Mouse (Mus musculus) embryonic facial prominence, embryonic 12.5 days (tissue): ENCODE results near the gene Vmac. TPM values are rescaled to one million over a fixed set of nuclear protein-coding genes. Genes with fewer than 3 reads are reported as not detected.

Experiments used
- ATAC-seq: fragments of 200-750 bp; cut with Nextera tagmentation; 2 replicates; pipeline ENCODE4 v1.8.0; 2017; ENCODE audit not compliant: insufficient number of reproducible peaks, insufficient read depth, low FRiP score, low TSS enrichment
- H3K27ac ChIP-seq: fragments of 300-500 bp; sonication (generic); 2 replicates; pipeline ENCODE4 v1.5.1; 2016; ENCODE audit warnings: mild to moderate bottlenecking
- H3K27me3 ChIP-seq: fragments of 300-500 bp; sonication (generic); 2 replicates; pipeline ENCODE4 v1.6.1; 2016; ENCODE audit warnings: mild to moderate bottlenecking, moderate library complexity
- H3K36me3 ChIP-seq: fragments of 300-500 bp; sonication (generic); 2 replicates; pipeline ENCODE4 v1.6.1; 2016; ENCODE audit warnings: mild to moderate bottlenecking
- H3K4me1 ChIP-seq: fragments of 300-500 bp; sonication (generic); 2 replicates; pipeline ENCODE4 v1.6.1; 2016
- H3K4me2 ChIP-seq: fragments of 300-500 bp; sonication (generic); replicated peaks from 2 replicates; pipeline ENCODE4 v1.6.1; 2016; ENCODE audit warnings: mild to moderate bottlenecking, moderate library complexity
- H3K4me3 ChIP-seq: fragments of 300-500 bp; sonication (generic); 2 replicates; pipeline ENCODE4 v1.5.1; 2016; ENCODE audit warnings: mild to moderate bottlenecking
- H3K9ac ChIP-seq: fragments of 300-500 bp; sonication (generic); 2 replicates; pipeline ENCODE4 v1.6.1; 2016; ENCODE audit warnings: mild to moderate bottlenecking, moderate library complexity
- H3K9me3 ChIP-seq: fragments of 300-500 bp; sonication (generic); 2 replicates; pipeline ENCODE4 v1.6.1; 2016; ENCODE audit warnings: mild to moderate bottlenecking, moderate library complexity
- WGBS: fragments of 180-500 bp; shearing (Covaris S2); methylation state at CpG from one replicate; pipeline ENCODE4 v1.1.7; 2016; 5-methylcytosine and 5-hydroxymethylcytosine counted together
- polyA plus RNA-seq: library from polyadenylated mRNA; unstranded; fragments of >200 nt; fragmentation: Nextera tagmentation; extraction: Ambion mirVana; gene quantifications from 2 replicates; pipeline ENCODE4 v1.2.1, GENCODE M21; 2016

Vmac gene
- polyA plus RNA-seq, 1 experiment from 2014 or later: 19.4 TPM

DNA sequence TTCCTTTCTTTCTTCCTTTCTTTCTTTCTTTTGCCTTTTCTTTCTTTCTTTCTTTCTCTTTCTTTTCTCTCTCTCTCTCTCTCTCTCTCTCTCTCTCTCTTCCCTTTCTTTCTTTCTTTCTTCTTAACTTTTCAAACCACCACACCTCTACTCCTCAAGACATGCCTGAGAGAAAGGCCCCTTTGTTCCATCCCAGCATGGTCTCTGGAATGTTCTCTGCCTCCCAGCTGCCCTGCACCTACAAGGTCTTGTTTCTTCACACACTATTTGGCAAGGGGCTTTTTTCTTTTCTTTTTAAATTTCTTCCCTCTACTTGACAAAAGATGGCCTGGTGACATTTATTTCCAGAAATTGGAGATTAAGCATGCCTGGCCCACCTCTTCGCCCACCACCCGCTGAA lies 11.8 kb upstream of the Vmac start:
- H3K27me3 ChIP-seq: 0 out of 2 replicates have a peak, but pooled peaks cover 4% of the 10 kb centered on the region
- H3K4me3 ChIP-seq: no peak overlapping the region
- no peak overlapping the region for H3K9ac ChIP-seq
- peaks cover 20% of the 10 kb centered on the region for H3K4me1 ChIP-seq
- H3K36me3 ChIP-seq: 0 out of 2 replicates have a peak, but pooled peaks cover 4% of the 10 kb centered on the region
- H3K27ac ChIP-seq: no peak overlapping the region
- no peak for ATAC-seq
- 60% methylated on average over 2 of the region's 2 CpGs for WGBS
- no peaks in the 10 kb centered on the region for H3K9me3 ChIP-seq
- no peak overlapping the region for H3K4me2 ChIP-seq

GRCm38 (mm10) chr17:56729151-56729550 lies 11.3 kb upstream of the Vmac start:
- WGBS: 42% methylated on average over 6 of the region's 6 CpGs
- Histone ChIP-seq H3K27ac (no peak overlapping the region), H3K4me1 (peaks cover 20% of the 10 kb centered on the region), H3K9ac (no peak overlapping the region), H3K9me3 (no peaks in the 10 kb centered on the region), H3K27me3 (0 out of 2 replicates have a peak, but pooled peaks cover 4% of the 10 kb centered on the region), H3K36me3 (0 out of 2 replicates have a peak, but pooled peaks cover 4% of the 10 kb centered on the region), H3K4me3 (no peak overlapping the region), H3K4me2 (no peak overlapping the region)
- no peak for ATAC-seq

DNA sequence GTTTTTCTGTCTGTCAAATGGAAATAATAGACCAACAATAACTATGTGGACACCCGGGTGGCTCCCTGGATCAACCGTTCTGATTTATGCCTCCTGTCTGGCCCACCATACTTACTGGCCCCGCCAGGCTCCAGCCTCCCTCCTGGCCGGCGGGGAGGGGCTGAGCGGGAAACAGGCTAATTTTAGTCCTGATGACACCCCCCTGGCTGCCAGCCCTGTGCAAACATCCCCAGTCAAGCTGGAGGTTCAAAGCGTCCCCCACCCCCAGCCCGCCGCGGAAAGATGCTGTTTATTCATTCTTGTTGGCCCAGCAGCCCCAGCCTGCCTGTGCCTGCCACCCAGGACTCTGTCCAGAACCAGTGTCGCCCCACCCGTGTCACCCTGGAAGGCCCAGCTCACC lies 10.3 kb upstream of the Vmac start:
- Histone ChIP-seq H3K4me2 (no peak overlapping the region), H3K27me3 (0 out of 2 replicates have a peak, but pooled peaks cover 1% of the 10 kb centered on the region), H3K36me3 (peaks cover 10% of the 10 kb centered on the region), H3K9ac (no peak overlapping the region), H3K9me3 (no peaks in the 10 kb centered on the region), H3K4me3 (no peak overlapping the region), H3K27ac (no peak overlapping the region), H3K4me1 (peaks cover 20% of the 10 kb centered on the region)
- ATAC-seq: no peak
- 30% methylated on average over 12 of the region's 12 CpGs for WGBS

GRCm38 (mm10) chr17:56727659-56728058 lies 9.8 kb upstream of the Vmac start:
- H3K4me3 ChIP-seq: no peak overlapping the region
- 11% methylated on average over 12 of the region's 12 CpGs for WGBS
- no peaks in the 10 kb centered on the region for H3K27me3 ChIP-seq
- peaks cover 15% of the 10 kb centered on the region for H3K36me3 ChIP-seq
- H3K9me3 ChIP-seq: no peaks in the 10 kb centered on the region
- no peak overlapping the region for H3K9ac ChIP-seq
- no peak overlapping the region for H3K4me2 ChIP-seq
- 0 out of 2 replicates have a peak overlapping the region, but pooled peaks have one; percentile 52 for H3K27ac ChIP-seq
- ATAC-seq: no peak
- peaks cover 20% of the 10 kb centered on the region for H3K4me1 ChIP-seq

GRCm38 (mm10) chr17:56727029-56727649 lies 9.3 kb upstream of the Vmac start:
- Histone ChIP-seq H3K27me3 (no peaks in the 10 kb centered on the region), H3K4me1 (peaks cover 20% of the 10 kb centered on the region), H3K27ac (0 out of 2 replicates have a peak overlapping the region, but pooled peaks have one; percentile 52), H3K36me3 (peaks cover 20% of the 10 kb centered on the region), H3K9me3 (no peaks in the 10 kb centered on the region), H3K4me3 (no peak overlapping the region), H3K4me2 (no peak overlapping the region; the same call in 1 of the 2 replicates), H3K9ac (no peak overlapping the region)
- no peak for ATAC-seq
- WGBS: 6% methylated on average over 7 of the region's 7 CpGs

GRCm38 (mm10) chr17:56723419-56724161 lies 5.8 kb upstream of the Vmac start:
- Histone ChIP-seq H3K4me1 (peaks cover 30% of the 10 kb centered on the region), H3K4me2 (no peak overlapping the region), H3K9ac (no peak overlapping the region), H3K27me3 (no peaks in the 10 kb centered on the region), H3K9me3 (no peaks in the 10 kb centered on the region), H3K27ac (no peak overlapping the region), H3K36me3 (peaks cover 34% of the 10 kb centered on the region), H3K4me3 (no peak overlapping the region)
- ATAC-seq: no peak
- WGBS: 86% methylated on average over 11 of the region's 11 CpGs

DNA sequence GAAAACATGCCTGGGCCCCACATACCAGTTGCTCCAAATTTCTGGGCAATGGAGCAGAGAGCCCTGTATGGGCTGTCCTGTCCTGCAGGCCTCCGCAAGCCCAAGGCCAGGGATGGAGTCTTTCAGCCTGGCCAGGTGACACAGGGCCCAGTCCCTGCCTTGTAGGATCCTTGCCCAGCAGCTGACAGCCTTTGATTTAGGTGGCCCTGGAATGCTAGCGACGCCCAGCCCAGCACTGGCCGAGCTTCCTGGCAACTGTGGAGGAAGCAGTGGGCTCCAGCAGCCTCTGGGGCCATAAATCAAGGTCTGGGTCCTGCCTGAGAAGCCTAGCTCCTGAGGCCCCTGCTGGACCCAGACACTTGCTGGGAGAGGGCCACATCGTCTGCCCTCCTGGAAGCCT lies 4.6 kb upstream of the Vmac start:
- whole genome bisulfite sequencing: 93% methylated on average over 5 of the region's 5 CpGs
- Histone ChIP-seq H3K9me3 (no peaks in the 10 kb centered on the region), H3K27ac (no peak overlapping the region), H3K36me3 (peaks cover 34% of the 10 kb centered on the region), H3K4me3 (no peak overlapping the region), H3K4me1 (peaks cover 23% of the 10 kb centered on the region), H3K9ac (no peak overlapping the region), H3K4me2 (no peak overlapping the region), H3K27me3 (no peaks in the 10 kb centered on the region)
- no peak for ATAC-seq

DNA sequence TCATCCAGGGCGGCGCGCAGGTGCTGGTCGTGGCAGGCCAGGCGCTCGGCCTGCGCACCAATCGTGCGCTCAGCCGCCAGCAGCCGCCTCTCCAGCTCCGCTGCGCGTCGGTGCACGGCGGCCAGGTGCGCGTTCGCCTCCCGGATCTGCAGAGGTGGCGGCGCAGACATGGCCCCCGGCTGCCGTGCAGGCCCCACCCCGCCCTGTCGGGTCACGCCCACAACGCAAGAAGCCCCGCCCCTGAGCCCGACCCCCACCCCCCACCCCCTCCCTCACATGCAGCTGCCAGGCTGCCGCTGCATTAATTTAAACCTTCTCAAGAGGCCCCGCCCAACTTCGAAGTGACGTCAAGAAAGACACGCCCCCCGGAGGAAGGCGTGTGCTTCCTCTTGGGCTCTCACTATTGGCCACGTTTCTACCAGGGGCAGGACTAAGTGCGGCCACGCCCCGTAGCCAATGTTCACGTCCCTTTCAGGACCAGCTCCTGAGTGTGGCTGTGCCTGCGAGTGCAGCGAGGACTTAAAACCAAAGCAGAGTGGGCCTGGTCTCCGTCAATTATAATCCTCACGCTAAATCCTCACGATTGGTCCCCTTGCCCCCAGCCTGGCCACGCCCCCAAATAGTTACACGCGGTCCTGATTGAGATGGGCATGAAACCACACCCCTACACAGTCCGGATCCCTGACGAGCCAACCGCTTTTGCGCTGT lies 1.0 kb downstream of the Vmac start:
- Histone ChIP-seq H3K4me3 (peak overlapping the region; percentile 75), H3K9me3 (no peaks in the 10 kb centered on the region), H3K9ac (peak overlapping the region; percentile 88), H3K27me3 (no peaks in the 10 kb centered on the region), H3K27ac (peak overlapping the region; percentile 69), H3K36me3 (peaks cover 20% of the 10 kb centered on the region), H3K4me1 (peaks cover 21% of the 10 kb centered on the region), H3K4me2 (peak overlapping the region; percentile 78)
- WGBS: under 1% methylated on average over 55 of the region's 55 CpGs
- ATAC-seq: peak; percentile 93

GRCm38 (mm10) chr17:56715914-56716654 lies 1.7 kb downstream of the Vmac start:
- Histone ChIP-seq H3K4me2 (peak overlapping the region; percentile 78), H3K27me3 (no peaks in the 10 kb centered on the region), H3K36me3 (peaks cover 20% of the 10 kb centered on the region), H3K27ac (peak overlapping the region; percentile 69), H3K4me1 (peaks cover 21% of the 10 kb centered on the region), H3K9me3 (no peaks in the 10 kb centered on the region), H3K9ac (peak overlapping the region; percentile 67), H3K4me3 (peak overlapping the region; percentile 75)
- no peak for ATAC-seq
- WGBS: 23% methylated on average over 22 of the region's 22 CpGs

DNA sequence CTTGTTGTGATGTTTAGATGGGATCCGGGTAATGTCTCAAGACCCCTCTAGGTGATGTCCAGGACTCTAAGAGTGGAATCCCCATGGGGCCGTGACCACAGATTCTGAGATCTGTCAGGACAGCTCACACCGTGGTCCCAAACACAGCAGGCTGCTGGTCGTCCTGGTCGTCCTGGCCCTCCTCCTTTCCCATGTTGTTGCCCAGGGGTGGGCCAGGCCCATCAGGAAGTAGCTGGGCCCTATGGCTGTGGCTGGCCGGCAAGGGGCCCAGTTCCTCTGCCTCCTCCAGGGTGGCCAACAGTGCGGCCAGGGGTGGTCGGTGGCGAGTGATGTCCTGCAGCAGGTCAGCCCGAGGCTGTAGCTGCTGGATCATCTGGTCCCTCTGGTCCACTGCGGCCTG lies 2.5 kb downstream of the Vmac start:
- no peak overlapping the region for H3K27ac ChIP-seq
- no peak for ATAC-seq
- no peaks in the 10 kb centered on the region for H3K9me3 ChIP-seq
- 62% methylated on average over 11 of the region's 11 CpGs for WGBS
- H3K9ac ChIP-seq: peak overlapping the region; percentile 67; the same call in 1 of the 2 replicates
- peaks cover 21% of the 10 kb centered on the region for H3K4me1 ChIP-seq
- no peak overlapping the region for H3K4me3 ChIP-seq
- H3K27me3 ChIP-seq: no peaks in the 10 kb centered on the region
- H3K36me3 ChIP-seq: peaks cover 24% of the 10 kb centered on the region
- peak overlapping the region; percentile 78; the same call in 1 of the 2 replicates for H3K4me2 ChIP-seq

DNA sequence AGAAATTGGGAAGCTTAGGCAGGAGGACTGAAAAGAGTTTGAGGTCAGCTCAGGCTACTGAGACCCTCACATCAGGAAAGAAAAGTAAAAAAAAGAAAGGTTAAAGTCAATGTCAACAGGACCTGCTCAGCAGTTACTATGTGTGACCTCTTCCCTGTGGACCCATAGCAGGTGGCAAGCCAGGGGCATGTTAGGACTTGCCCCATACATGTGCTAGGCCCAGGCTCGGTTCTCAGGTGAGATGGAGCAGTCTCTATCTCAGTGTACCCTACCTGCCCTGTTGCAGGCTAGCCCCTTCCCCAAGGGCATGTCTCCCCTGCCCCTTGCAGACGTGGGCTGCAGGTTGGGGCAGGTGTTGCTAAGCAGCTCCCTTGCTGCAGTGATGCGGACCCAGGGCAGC lies 8.1 kb downstream of the Vmac start:
- Histone ChIP-seq H3K9ac (no peak overlapping the region), H3K27ac (no peak overlapping the region), H3K4me1 (no peaks in the 10 kb centered on the region), H3K4me2 (no peak overlapping the region), H3K4me3 (no peak overlapping the region), H3K36me3 (peaks cover 80% of the 10 kb centered on the region), H3K27me3 (no peaks in the 10 kb centered on the region), H3K9me3 (no peaks in the 10 kb centered on the region)
- ATAC-seq: no peak
- 86% methylated on average over 3 of the region's 3 CpGs for WGBS
